Mouse (Mus musculus): ENCODE results near the gene Pidd1. TPM values are rescaled to one million over a fixed set of nuclear protein-coding genes. Genes with fewer than 3 reads are reported as not detected.
"Not testable (repeated sequence)": the region's sequence is repeated elsewhere in the genome, so short reads cannot be mapped to it uniquely, and the experiment has no call there.

The Pidd1 gene
- total RNA-seq, 2 experiments from 2014 or later, result 7.3 to 17.9 TPM

- ATAC-seq (replicated peaks; ENCODE audit: low FRiP score, poor library complexity, severe bottlenecking), result no peak
Measured at GRCm38 (mm10) chr7:141461521-141462332, 17.9 kb upstream of the Pidd1 start.

- ATAC-seq (replicated peaks; ENCODE audit: low FRiP score, poor library complexity, severe bottlenecking), result no peak
Measured at GRCm38 (mm10) chr7:141460391-141461113, 16.7 kb upstream of the Pidd1 start, which contains the start of gene Cracr2b. TSS of gene Cracr2b (plus strand) at chr7:141461094.

GRCm38 (mm10) chr7:141460001-141460390 is 16.2 kb upstream of the Pidd1 start:
- ATAC-seq (replicated peaks; ENCODE audit: low FRiP score, poor library complexity, severe bottlenecking), result no peak

- ATAC-seq (replicated peaks; ENCODE audit: low FRiP score, poor library complexity, severe bottlenecking), result no peak
Measured at GRCm38 (mm10) chr7:141459301-141459711, 15.5 kb upstream of the Pidd1 start.

GRCm38 (mm10) chr7:141458661-141459060 is 14.8 kb upstream of the Pidd1 start:
- no peak for ATAC-seq (replicated peaks; ENCODE audit: low FRiP score, poor library complexity, severe bottlenecking)

GRCm38 (mm10) chr7:141457986-141458660 is 14.3 kb upstream of the Pidd1 start:
- ATAC-seq (replicated peaks; ENCODE audit: low FRiP score, poor library complexity, severe bottlenecking), result no peak

GRCm38 (mm10) chr7:141457236-141457635 is 13.4 kb upstream of the Pidd1 start:
- ATAC-seq (replicated peaks; ENCODE audit: low FRiP score, poor library complexity, severe bottlenecking), result no peak

- no peak for ATAC-seq (replicated peaks; ENCODE audit: low FRiP score, poor library complexity, severe bottlenecking)
Measured at GRCm38 (mm10) chr7:141456739-141457138, 12.9 kb upstream of the Pidd1 start.

- peak; percentile 70 for ATAC-seq (replicated peaks; ENCODE audit: low FRiP score, poor library complexity, severe bottlenecking)
Measured at GRCm38 (mm10) chr7:141455610-141456314, 11.9 kb upstream of the Pidd1 start.

- peak; percentile 83 for ATAC-seq (replicated peaks; ENCODE audit: low FRiP score, poor library complexity, severe bottlenecking)
Measured at GRCm38 (mm10) chr7:141454967-141455551, 11.2 kb upstream of the Pidd1 start, which contains the start of gene Pnpla2. TSS of gene Pnpla2 (plus strand) at chr7:141455198.

- ATAC-seq (replicated peaks; ENCODE audit: low FRiP score, poor library complexity, severe bottlenecking), result no peak
Measured at GRCm38 (mm10) chr7:141453636-141454035, 9.8 kb upstream of the Pidd1 start.

- ATAC-seq (replicated peaks; ENCODE audit: low FRiP score, poor library complexity, severe bottlenecking), result no peak
Measured at GRCm38 (mm10) chr7:141451928-141452327, 8.1 kb upstream of the Pidd1 start.

GRCm38 (mm10) chr7:141447110-141447991 is 3.5 kb upstream of the Pidd1 start, which contains the start of gene Rplp2:
TSS of gene Rplp2 (plus strand) at chr7:141447370.
- peak; percentile 86 for ATAC-seq (replicated peaks; ENCODE audit: low FRiP score, poor library complexity, severe bottlenecking)

- not testable (repeated sequence) for ATAC-seq (replicated peaks; ENCODE audit: low FRiP score, poor library complexity, severe bottlenecking)
Measured at GRCm38 (mm10) chr7:141446374-141446773, 2.5 kb upstream of the Pidd1 start.

- ATAC-seq (replicated peaks; ENCODE audit: low FRiP score, poor library complexity, severe bottlenecking), result peak; percentile 39
Measured at GRCm38 (mm10) chr7:141443081-141443821, 574 bp downstream of the Pidd1 start.

- ATAC-seq (replicated peaks; ENCODE audit: low FRiP score, poor library complexity, severe bottlenecking), result no peak
Measured at GRCm38 (mm10) chr7:141442199-141442598, 1.6 kb downstream of the Pidd1 start.

- ATAC-seq (replicated peaks; ENCODE audit: low FRiP score, poor library complexity, severe bottlenecking), result no peak
Measured at GRCm38 (mm10) chr7:141441460-141441859, 2.4 kb downstream of the Pidd1 start.

GRCm38 (mm10) chr7:141440613-141441012 is 3.2 kb downstream of the Pidd1 start:
- no peak for ATAC-seq (replicated peaks; ENCODE audit: low FRiP score, poor library complexity, severe bottlenecking)
